Mouse (Mus musculus) bone marrow, adult 2 months (tissue): ENCODE results near the gene Sdsl.

Experiments used
- CTCF ChIP-seq: fragments of 200-500 bp; IDR thresholded peaks from 2 replicates; pipeline ENCODE4 v1.5.1; 2011; ENCODE audit warnings: low read length, control low read depth; ENCODE audit not compliant: control insufficient read depth, insufficient read depth
- POLR2A ChIP-seq: fragments of 200-500 bp; IDR thresholded peaks from 2 replicates; pipeline ENCODE4 v1.6.1; 2011; ENCODE audit warnings: low read depth, mild to moderate bottlenecking, control low read depth, low read length, borderline replicate concordance; ENCODE audit not compliant: control insufficient read depth

DNA sequence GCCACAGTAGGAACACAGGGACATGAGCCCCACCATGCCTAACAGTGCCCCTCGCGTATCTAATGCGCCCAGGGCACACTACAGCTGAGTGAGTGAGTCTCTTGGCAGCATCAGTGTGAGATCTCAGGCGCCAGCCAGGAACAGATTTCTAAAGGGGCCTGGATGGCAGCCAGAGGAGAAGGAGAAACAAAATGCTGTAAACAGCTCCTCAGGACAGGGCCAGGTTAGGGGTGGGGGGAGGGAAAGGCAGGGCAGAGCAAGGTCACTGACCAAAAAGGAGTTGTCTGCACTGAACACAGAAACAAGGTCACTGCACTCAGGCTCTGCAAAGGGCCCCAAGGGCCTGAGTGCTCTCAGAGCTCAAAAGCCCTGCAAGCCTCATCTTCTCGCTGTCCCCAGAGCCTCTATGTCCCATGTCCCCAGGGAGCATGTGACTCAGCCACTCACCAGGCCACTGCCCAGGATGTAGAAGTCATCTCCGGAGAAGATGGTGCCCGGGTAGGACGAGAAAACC, 18.1 kb upstream of the Sdsl start:
- TF ChIP-seq CTCF (no peak), POLR2A (no peak)
